Mouse (Mus musculus) stomach, embryonic 15.5 days (tissue): ENCODE measurements around the gene Capn8. TPM values are rescaled to one million over a fixed set of nuclear protein-coding genes. Genes with fewer than 3 reads are reported as not detected.

Experiments
- ATAC-seq: fragments of 200-750 bp; cut with Nextera tagmentation; 2 replicates; pipeline ENCODE4 v1.8.0; 2017; ENCODE audit warnings: low read depth, moderate number of reproducible peaks, moderate TSS enrichment; ENCODE audit not compliant: insufficient read depth, low FRiP score
- H3K27ac ChIP-seq: fragments of 300-500 bp; sonication (generic); 2 replicates; pipeline ENCODE4 v1.5.1; 2015; ENCODE audit warnings: mild to moderate bottlenecking, inconsistent platforms
- H3K27me3 ChIP-seq: fragments of 300-500 bp; sonication (generic); replicated peaks from 2 replicates; pipeline ENCODE4 v1.6.1; 2015; ENCODE audit warnings: inconsistent platforms
- H3K36me3 ChIP-seq: fragments of 300-500 bp; sonication (generic); 2 replicates; pipeline ENCODE4 v1.6.1; 2015; ENCODE audit warnings: inconsistent platforms
- H3K4me1 ChIP-seq: fragments of 300-500 bp; sonication (generic); 2 replicates; pipeline ENCODE4 v1.6.1; 2015; ENCODE audit warnings: inconsistent platforms
- H3K4me2 ChIP-seq: fragments of 300-500 bp; sonication (generic); 2 replicates; pipeline ENCODE4 v1.6.1; 2015; ENCODE audit warnings: mild to moderate bottlenecking, inconsistent platforms
- H3K4me3 ChIP-seq: fragments of 300-500 bp; sonication (generic); replicated peaks from 2 replicates; pipeline ENCODE4 v1.5.1; 2015; ENCODE audit warnings: inconsistent platforms
- H3K9ac ChIP-seq: fragments of 300-500 bp; sonication (generic); 2 replicates; pipeline ENCODE4 v1.6.1; 2015; ENCODE audit warnings: inconsistent platforms
- H3K9me3 ChIP-seq: fragments of 300-500 bp; sonication (generic); 2 replicates; pipeline ENCODE4 v1.6.1; 2016; ENCODE audit warnings: inconsistent platforms
- WGBS: fragments of 180-500 bp; shearing (Covaris S2); methylation state at CpG from one replicate; pipeline ENCODE4 v1.1.7; 2015; 5-methylcytosine and 5-hydroxymethylcytosine counted together
- polyA plus RNA-seq: library from polyadenylated mRNA; unstranded; fragments of >200 nt; fragmentation: Nextera tagmentation; extraction: Ambion mirVana; gene quantifications from 2 replicates; pipeline ENCODE4 v1.2.1, GENCODE M21; 2015

The Capn8 gene
- polyA plus RNA-seq, 1 experiment from 2014 or later, result 2.2 TPM

GRCm38 (mm10) chr1:182585162-182585840 lies 20.5 kb downstream of the Capn8 start:
- Histone ChIP-seq H3K4me3 (peak overlapping the region; percentile 19; the same call in 1 of the 2 replicates), H3K4me1 (no peaks in the 10 kb centered on the region), H3K4me2 (peak overlapping the region; percentile 57), H3K36me3 (no peaks in the 10 kb centered on the region), H3K9ac (no peak overlapping the region), H3K27ac (no peak overlapping the region), H3K27me3 (no peaks in the 10 kb centered on the region), H3K9me3 (no peaks in the 10 kb centered on the region)
- peak; percentile 83 for ATAC-seq
- 21% methylated on average over 16 of the region's 16 CpGs for WGBS

DNA sequence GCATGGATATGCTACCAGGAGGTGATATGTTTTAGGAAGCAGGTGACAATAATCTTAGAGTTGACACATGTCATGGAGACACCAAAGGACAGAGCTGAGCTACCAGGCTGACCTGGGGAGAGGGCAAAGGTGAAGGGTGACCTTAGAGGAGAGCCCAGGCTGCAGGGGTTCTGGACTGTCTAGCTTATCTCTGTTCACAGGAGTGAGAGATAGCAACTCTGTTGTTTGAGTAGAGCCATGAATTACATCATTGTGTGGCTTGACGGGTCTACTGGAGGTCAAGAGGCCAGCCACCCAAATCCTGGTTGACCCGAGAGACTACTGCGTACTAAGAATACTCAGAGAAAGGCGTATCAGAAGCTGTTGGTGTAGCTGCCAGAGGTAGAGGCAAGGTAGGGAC lies 22.9 kb downstream of the Capn8 start:
- Histone ChIP-seq H3K4me3 (no peak overlapping the region), H3K27me3 (no peaks in the 10 kb centered on the region), H3K36me3 (no peaks in the 10 kb centered on the region), H3K4me1 (no peaks in the 10 kb centered on the region), H3K27ac (no peak overlapping the region), H3K9me3 (no peaks in the 10 kb centered on the region), H3K4me2 (no peak overlapping the region), H3K9ac (no peak overlapping the region)
- WGBS, result 54% methylated on average over 4 of the region's 4 CpGs
- no peak for ATAC-seq

DNA sequence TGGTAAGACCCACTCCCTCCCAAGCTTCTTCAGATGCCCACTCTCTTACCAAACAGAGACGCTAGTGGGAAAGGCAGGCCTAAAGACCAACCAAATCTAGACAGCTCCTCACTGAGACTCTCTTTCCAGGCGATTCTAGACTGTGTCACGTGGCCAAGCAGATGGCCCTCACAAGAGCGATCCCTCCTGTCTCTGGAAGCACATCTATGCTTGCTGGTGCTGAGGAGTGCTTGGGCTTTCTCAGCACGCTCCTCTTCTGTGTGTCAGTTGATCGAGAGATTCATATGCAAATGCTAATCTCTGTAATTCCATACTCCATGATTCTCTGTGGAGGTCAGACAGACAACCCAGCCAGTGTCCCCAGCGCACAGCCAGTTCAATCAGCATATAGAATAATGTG lies 26.7 kb downstream of the Capn8 start:
- H3K27ac ChIP-seq, result no peak overlapping the region
- H3K27me3 ChIP-seq, result no peaks in the 10 kb centered on the region
- H3K4me1 ChIP-seq, result no peaks in the 10 kb centered on the region
- WGBS, result 75% methylated on average over 7 of the region's 7 CpGs
- no peak overlapping the region for H3K4me3 ChIP-seq
- no peak overlapping the region for H3K4me2 ChIP-seq
- ATAC-seq, result no peak
- H3K36me3 ChIP-seq, result no peaks in the 10 kb centered on the region
- no peak overlapping the region for H3K9ac ChIP-seq
- no peaks in the 10 kb centered on the region for H3K9me3 ChIP-seq

DNA sequence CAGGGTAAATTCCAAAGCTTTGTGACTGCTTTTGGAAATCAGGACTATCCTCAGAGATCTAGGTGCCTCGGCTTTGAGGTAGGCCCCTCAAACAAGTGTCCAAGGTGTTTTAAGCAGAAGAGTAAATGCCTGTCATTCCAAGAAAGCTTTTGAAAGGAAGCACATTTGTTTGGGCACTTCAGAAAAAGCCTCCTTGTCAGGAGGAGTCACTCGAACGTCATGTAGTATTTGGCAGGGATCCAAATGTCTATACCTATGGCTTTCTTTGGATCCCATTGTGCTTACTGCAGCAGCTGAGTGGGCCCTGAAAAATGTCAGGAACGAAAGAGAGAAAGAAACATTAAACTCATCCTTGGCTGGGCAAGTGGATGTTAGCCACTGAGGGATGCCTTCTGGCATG lies 27.6 kb downstream of the Capn8 start:
- 24% methylated on average over 4 of the region's 4 CpGs for WGBS
- H3K4me1 ChIP-seq, result no peaks in the 10 kb centered on the region
- H3K4me2 ChIP-seq, result no peak overlapping the region
- no peak overlapping the region for H3K27ac ChIP-seq
- no peaks in the 10 kb centered on the region for H3K9me3 ChIP-seq
- no peak overlapping the region for H3K9ac ChIP-seq
- no peak overlapping the region for H3K4me3 ChIP-seq
- H3K36me3 ChIP-seq, result no peaks in the 10 kb centered on the region
- no peaks in the 10 kb centered on the region for H3K27me3 ChIP-seq
- ATAC-seq, result no peak

DNA sequence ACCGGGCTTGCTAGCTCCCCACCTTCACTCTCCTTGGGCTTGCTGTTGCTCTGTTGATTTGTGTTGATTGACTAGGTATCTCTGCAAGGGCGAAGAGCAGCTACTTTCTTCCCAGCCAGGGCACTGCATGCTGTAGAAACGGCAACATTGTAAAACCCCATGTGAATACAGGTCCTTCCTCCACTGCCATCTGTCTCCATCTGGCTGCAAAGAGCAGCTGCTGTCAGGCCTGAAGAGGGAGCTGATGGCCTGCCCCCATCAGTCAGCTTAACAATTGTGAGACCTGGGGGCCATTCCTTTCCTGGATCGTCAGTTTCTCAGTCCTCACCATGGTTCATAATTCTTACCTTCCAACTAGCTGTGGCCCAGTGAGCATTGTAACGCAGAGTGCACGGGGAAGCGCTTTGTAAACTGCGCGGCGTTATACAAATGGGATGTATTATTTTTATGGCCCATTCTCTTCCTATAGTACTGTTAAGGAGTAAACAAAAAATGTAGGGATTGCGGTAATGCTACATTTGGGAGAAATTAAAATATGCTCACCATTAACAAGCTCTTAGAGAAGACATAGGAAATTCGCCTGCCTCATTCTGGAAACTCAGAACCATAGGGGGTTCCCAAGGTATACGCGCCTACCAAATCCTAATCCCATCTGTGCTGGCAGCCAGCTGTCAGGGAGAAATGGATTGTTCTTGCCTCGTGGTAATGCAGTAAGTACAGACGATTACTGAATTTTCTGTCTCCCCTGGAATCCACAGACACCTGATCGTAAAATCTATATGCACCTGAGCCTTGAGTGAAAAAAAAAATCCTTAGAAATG lies 40.7 kb downstream of the Capn8 start:
- Histone ChIP-seq H3K9ac (no peak overlapping the region), H3K4me1 (no peaks in the 10 kb centered on the region), H3K27me3 (no peaks in the 10 kb centered on the region), H3K4me3 (no peak overlapping the region), H3K9me3 (no peaks in the 10 kb centered on the region), H3K4me2 (no peak overlapping the region), H3K36me3 (no peaks in the 10 kb centered on the region), H3K27ac (no peak overlapping the region)
- 73% methylated on average over 17 of the region's 17 CpGs for WGBS
- ATAC-seq, result no peak

- no peak overlapping the region for H3K9ac ChIP-seq
- no peak overlapping the region for H3K4me2 ChIP-seq
- no peaks in the 10 kb centered on the region for H3K36me3 ChIP-seq
- no peak for ATAC-seq
- H3K27ac ChIP-seq, result no peak overlapping the region
- H3K4me1 ChIP-seq, result no peaks in the 10 kb centered on the region
- no peaks in the 10 kb centered on the region for H3K9me3 ChIP-seq
- H3K4me3 ChIP-seq, result no peak overlapping the region
- no peaks in the 10 kb centered on the region for H3K27me3 ChIP-seq
- 73% methylated on average over 4 of the region's 4 CpGs for WGBS
These were observed 45.0 kb downstream of the Capn8 start for GRCm38 (mm10) chr1:182609701-182610335.

GRCm38 (mm10) chr1:182615465-182615864 lies 50.7 kb downstream of the Capn8 start:
- H3K36me3 ChIP-seq, result no peaks in the 10 kb centered on the region
- no peak overlapping the region for H3K4me2 ChIP-seq
- H3K27me3 ChIP-seq, result no peaks in the 10 kb centered on the region
- no peaks in the 10 kb centered on the region for H3K4me1 ChIP-seq
- no peaks in the 10 kb centered on the region for H3K9me3 ChIP-seq
- no peak overlapping the region for H3K9ac ChIP-seq
- ATAC-seq, result 0 out of 2 replicates have a peak, but pooled peaks have one; percentile 4
- WGBS, result 63% methylated on average over 1 of the region's 1 CpGs
- no peak overlapping the region for H3K4me3 ChIP-seq
- H3K27ac ChIP-seq, result no peak overlapping the region

DNA sequence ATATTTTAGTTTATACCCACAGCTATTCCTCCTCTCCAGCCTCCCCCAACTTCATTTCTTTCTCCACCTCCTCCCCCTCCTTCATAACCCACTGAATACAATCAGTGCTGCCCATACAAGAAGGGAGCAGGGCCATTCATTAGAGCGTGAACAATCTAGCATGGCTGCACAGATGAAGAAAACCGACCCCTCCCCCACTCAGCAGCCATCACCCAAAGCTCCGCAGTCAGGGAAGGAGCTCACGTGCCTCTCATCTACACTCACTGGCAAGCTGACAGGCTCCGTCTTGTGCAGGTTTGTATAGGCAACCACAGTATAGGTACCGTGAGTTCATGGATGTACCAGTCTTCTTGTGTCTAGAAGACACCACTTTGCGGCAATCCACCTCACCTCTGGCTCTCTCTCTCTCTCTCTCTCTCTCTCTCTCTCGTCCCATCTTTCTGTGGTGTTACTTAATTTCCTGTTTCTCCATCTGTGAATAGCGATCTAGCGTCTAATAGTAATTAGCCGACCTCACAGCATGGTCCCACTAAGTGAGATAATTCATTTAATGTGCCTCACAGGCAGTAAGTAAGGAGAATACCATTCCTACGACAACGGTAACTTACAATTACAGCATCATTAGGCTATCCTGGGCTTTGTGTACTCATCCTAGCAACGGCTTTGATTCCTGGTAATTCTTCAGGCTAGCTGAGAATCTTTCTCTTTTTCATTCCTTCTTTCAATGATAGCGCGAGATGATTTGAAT lies 53.6 kb downstream of the Capn8 start:
- no peak overlapping the region for H3K27ac ChIP-seq
- no peak overlapping the region for H3K4me3 ChIP-seq
- H3K27me3 ChIP-seq, result no peaks in the 10 kb centered on the region
- 77% methylated on average over 16 of the region's 16 CpGs for WGBS
- no peak overlapping the region for H3K4me2 ChIP-seq
- no peaks in the 10 kb centered on the region for H3K9me3 ChIP-seq
- ATAC-seq, result no peak
- H3K36me3 ChIP-seq, result no peaks in the 10 kb centered on the region
- no peaks in the 10 kb centered on the region for H3K4me1 ChIP-seq
- no peak overlapping the region for H3K9ac ChIP-seq

- ATAC-seq, result no peak
- Histone ChIP-seq H3K9me3 (no peaks in the 10 kb centered on the region), H3K27ac (no peak overlapping the region), H3K4me2 (no peak overlapping the region), H3K36me3 (no peaks in the 10 kb centered on the region), H3K4me3 (no peak overlapping the region), H3K27me3 (no peaks in the 10 kb centered on the region), H3K9ac (no peak overlapping the region), H3K4me1 (no peaks in the 10 kb centered on the region)
- 57% methylated on average over 4 of the region's 4 CpGs for WGBS
These were observed 55.7 kb downstream of the Capn8 start for GRCm38 (mm10) chr1:182620470-182620869.

GRCm38 (mm10) chr1:182621256-182621655 lies 56.4 kb downstream of the Capn8 start:
- no peak overlapping the region for H3K4me2 ChIP-seq
- no peaks in the 10 kb centered on the region for H3K36me3 ChIP-seq
- no peak for ATAC-seq
- H3K9me3 ChIP-seq, result no peaks in the 10 kb centered on the region
- H3K27me3 ChIP-seq, result no peaks in the 10 kb centered on the region
- H3K4me3 ChIP-seq, result no peak overlapping the region
- H3K27ac ChIP-seq, result no peak overlapping the region
- H3K9ac ChIP-seq, result no peak overlapping the region
- H3K4me1 ChIP-seq, result no peaks in the 10 kb centered on the region
- 86% methylated on average over 8 of the region's 8 CpGs for WGBS

- 73% methylated on average over 1 of the region's 1 CpGs for WGBS
- H3K9ac ChIP-seq, result no peak overlapping the region
- H3K9me3 ChIP-seq, result no peaks in the 10 kb centered on the region
- no peak overlapping the region for H3K4me3 ChIP-seq
- no peak for ATAC-seq
- no peak overlapping the region for H3K4me2 ChIP-seq
- H3K4me1 ChIP-seq, result no peaks in the 10 kb centered on the region
- H3K27me3 ChIP-seq, result no peaks in the 10 kb centered on the region
- H3K36me3 ChIP-seq, result no peaks in the 10 kb centered on the region
- no peak overlapping the region for H3K27ac ChIP-seq
These were observed 61.4 kb downstream of the Capn8 start for GRCm38 (mm10) chr1:182626197-182626596.
